Mouse (Mus musculus) liver, embryonic 14.5 days (tissue): Measurements from ENCODE around the gene Hoxb2.

Experiments used
- CTCF ChIP-seq: IDR thresholded peaks from 2 replicates; pipeline ENCODE4 v1.5.1; 2016; ENCODE audit warnings: antibody characterized with exemption, low read depth, control low read depth
- EP300 ChIP-seq: IDR thresholded peaks from 2 replicates; pipeline ENCODE4 v1.6.1; 2016; ENCODE audit warnings: antibody characterized with exemption, low read depth

DNA sequence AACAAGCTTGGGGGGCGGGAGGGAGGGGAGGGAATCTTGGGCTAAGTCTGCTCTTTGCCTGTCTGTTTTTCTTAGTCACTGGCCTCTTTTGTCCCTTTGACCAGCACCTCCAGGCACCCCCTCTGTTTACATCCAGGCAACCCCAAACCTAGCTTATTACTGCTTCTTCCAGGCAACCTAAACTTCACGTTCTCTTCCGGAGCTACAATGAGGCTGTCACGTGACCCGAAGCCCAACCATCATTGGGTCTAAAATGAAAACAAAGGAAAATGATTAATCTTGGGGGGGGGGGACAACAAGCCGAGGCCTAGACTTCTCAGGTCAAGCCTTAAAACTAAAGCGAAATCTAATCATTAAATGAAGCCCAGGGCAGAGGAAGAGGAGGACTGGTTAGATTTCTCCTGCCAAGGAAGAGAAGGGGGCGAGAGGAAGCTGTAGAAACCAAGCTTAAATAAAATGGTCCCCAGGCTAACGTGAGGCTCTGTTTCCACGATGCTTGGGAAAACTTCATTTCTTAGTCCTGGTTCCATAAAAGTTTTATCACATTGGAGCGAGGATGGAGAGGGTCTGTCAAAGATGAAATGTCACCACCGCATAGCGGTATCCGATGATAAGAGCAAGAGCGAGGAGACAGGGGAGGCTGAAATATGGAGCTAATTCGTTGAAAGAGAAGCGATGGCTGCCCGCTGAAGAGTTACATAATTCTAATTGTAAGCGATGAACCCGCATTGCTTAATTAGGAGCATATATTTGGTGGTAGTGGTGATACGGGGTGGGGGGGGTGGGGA lies 2.0 kb upstream of the Hoxb2 start:
- TF ChIP-seq CTCF (no peak), EP300 (no peak)
